Mouse (Mus musculus): ENCODE measurements around the gene Ftl1. TPM values are rescaled to one million over a fixed set of nuclear protein-coding genes. Genes with fewer than 3 reads are reported as not detected.

Ftl1 gene
- polyA plus RNA-seq, 1 experiment from 2014 or later, result 7,019 TPM

GRCm38 (mm10) chr7:45458748-45459563, 728 bp downstream of the Ftl1 start:
- Histone ChIP-seq H3K9ac (peak overlapping the region; percentile 95), H3K4me1 (replicated peaks) (peaks cover 40% of the 10 kb centered on the region), H3K9me3 (no peaks in the 10 kb centered on the region), H3K27me3 (no peaks in the 10 kb centered on the region), H3K4me2 (peak overlapping the region; percentile 98), H3K27ac (peak overlapping the region; percentile 97), H3K36me3 (peaks cover 60% of the 10 kb centered on the region), H3K4me3 (peak overlapping the region; percentile 86)
- ATAC-seq (ENCODE audit: low FRiP score), result peak; percentile 77
- WGBS, result under 1% methylated on average over 41 of the region's 43 CpGs

- no peak for ATAC-seq (ENCODE audit: low FRiP score)
- Histone ChIP-seq H3K4me2 (peak overlapping the region; percentile 98), H3K27me3 (no peaks in the 10 kb centered on the region), H3K4me3 (peak overlapping the region; percentile 86), H3K9ac (peak overlapping the region; percentile 95), H3K4me1 (replicated peaks) (peaks cover 40% of the 10 kb centered on the region), H3K9me3 (no peaks in the 10 kb centered on the region), H3K36me3 (peaks cover 54% of the 10 kb centered on the region), H3K27ac (peak overlapping the region; percentile 97)
- WGBS, result 71% methylated on average over 10 of the region's 10 CpGs
Measured at GRCm38 (mm10) chr7:45457204-45458060, 2.3 kb downstream of the Ftl1 start.

GRCm38 (mm10) chr7:45456721-45457203, 2.9 kb downstream of the Ftl1 start:
- peak overlapping the region; percentile 97 for H3K27ac ChIP-seq
- H3K4me3 ChIP-seq, result peak overlapping the region; percentile 86
- no peak for ATAC-seq (ENCODE audit: low FRiP score)
- H3K36me3 ChIP-seq, result peaks cover 57% of the 10 kb centered on the region
- H3K4me2 ChIP-seq, result peak overlapping the region; percentile 98
- no peaks in the 10 kb centered on the region for H3K27me3 ChIP-seq
- peak overlapping the region; percentile 95 for H3K9ac ChIP-seq
- 56% methylated on average over 9 of the region's 9 CpGs for WGBS
- peaks cover 37% of the 10 kb centered on the region for H3K4me1 ChIP-seq (replicated peaks)
- H3K9me3 ChIP-seq, result no peaks in the 10 kb centered on the region

- Histone ChIP-seq H3K4me2 (no peak overlapping the region), H3K27me3 (no peaks in the 10 kb centered on the region), H3K9ac (peak overlapping the region; percentile 95; the same call in 1 of the 2 replicates), H3K4me1 (replicated peaks) (peaks cover 32% of the 10 kb centered on the region), H3K4me3 (no peak overlapping the region), H3K27ac (peak overlapping the region; percentile 97), H3K36me3 (peaks cover 58% of the 10 kb centered on the region), H3K9me3 (no peaks in the 10 kb centered on the region)
- ATAC-seq (ENCODE audit: low FRiP score), result no peak
- 78% methylated on average over 13 of the region's 13 CpGs for WGBS
Measured at GRCm38 (mm10) chr7:45455932-45456696, 3.6 kb downstream of the Ftl1 start.

- 88% methylated on average over 15 of the region's 15 CpGs for WGBS
- Histone ChIP-seq H3K9me3 (no peaks in the 10 kb centered on the region), H3K4me1 (replicated peaks) (peaks cover 21% of the 10 kb centered on the region), H3K4me3 (no peak overlapping the region), H3K36me3 (peaks cover 60% of the 10 kb centered on the region), H3K4me2 (no peak overlapping the region), H3K27ac (no peak overlapping the region), H3K27me3 (no peaks in the 10 kb centered on the region), H3K9ac (no peak overlapping the region)
- ATAC-seq (ENCODE audit: low FRiP score), result no peak
Measured at GRCm38 (mm10) chr7:45454971-45455370, 4.7 kb downstream of the Ftl1 start.

- H3K4me3 ChIP-seq, result no peak overlapping the region
- peak overlapping the region; percentile 51; the same call in 1 of the 2 replicates for H3K9ac ChIP-seq
- no peak overlapping the region for H3K27ac ChIP-seq
- no peaks in the 10 kb centered on the region for H3K27me3 ChIP-seq
- peak; percentile 70 for ATAC-seq (ENCODE audit: low FRiP score)
- H3K4me1 ChIP-seq (replicated peaks), result peaks cover under 1% of the 10 kb centered on the region; the same call in 1 of the 2 replicates
- H3K4me2 ChIP-seq, result 0 out of 2 replicates have a peak overlapping the region, but pooled peaks have one; percentile 0
- H3K36me3 ChIP-seq, result peaks cover 60% of the 10 kb centered on the region
- 53% methylated on average over 23 of the region's 23 CpGs for WGBS
- no peaks in the 10 kb centered on the region for H3K9me3 ChIP-seq
Measured at GRCm38 (mm10) chr7:45451344-45451982, 8.2 kb downstream of the Ftl1 start.

- Histone ChIP-seq H3K27ac (no peak overlapping the region), H3K4me2 (no peak overlapping the region), H3K9me3 (no peaks in the 10 kb centered on the region), H3K4me3 (no peak overlapping the region), H3K4me1 (replicated peaks) (no peaks in the 10 kb centered on the region), H3K27me3 (no peaks in the 10 kb centered on the region), H3K36me3 (peaks cover 59% of the 10 kb centered on the region), H3K9ac (no peak overlapping the region)
- ATAC-seq (ENCODE audit: low FRiP score), result no peak
- WGBS, result 90% methylated on average over 1 of the region's 1 CpGs
Measured at GRCm38 (mm10) chr7:45449974-45450373, 9.7 kb downstream of the Ftl1 start.

- Histone ChIP-seq H3K27me3 (no peaks in the 10 kb centered on the region), H3K9me3 (no peaks in the 10 kb centered on the region), H3K4me3 (no peak overlapping the region), H3K4me1 (replicated peaks) (no peaks in the 10 kb centered on the region), H3K4me2 (no peak overlapping the region), H3K27ac (no peak overlapping the region), H3K36me3 (peaks cover 65% of the 10 kb centered on the region), H3K9ac (no peak overlapping the region)
- 33% methylated on average over 11 of the region's 11 CpGs for WGBS
- no peak for ATAC-seq (ENCODE audit: low FRiP score)
Measured at GRCm38 (mm10) chr7:45447325-45447990, 12.2 kb downstream of the Ftl1 start.

GRCm38 (mm10) chr7:45446589-45446988, 13.1 kb downstream of the Ftl1 start:
- Histone ChIP-seq H3K9me3 (no peaks in the 10 kb centered on the region), H3K4me3 (no peak overlapping the region), H3K27me3 (no peaks in the 10 kb centered on the region), H3K4me2 (no peak overlapping the region), H3K4me1 (replicated peaks) (no peaks in the 10 kb centered on the region), H3K36me3 (peaks cover 64% of the 10 kb centered on the region), H3K9ac (no peak overlapping the region), H3K27ac (no peak overlapping the region)
- ATAC-seq (ENCODE audit: low FRiP score), result no peak

GRCm38 (mm10) chr7:45443526-45444420, 15.9 kb downstream of the Ftl1 start:
- no peaks in the 10 kb centered on the region for H3K27me3 ChIP-seq
- no peak for ATAC-seq (ENCODE audit: low FRiP score)
- peaks cover 73% of the 10 kb centered on the region for H3K36me3 ChIP-seq
- 91% methylated on average over 22 of the region's 22 CpGs for WGBS
- H3K9me3 ChIP-seq, result no peaks in the 10 kb centered on the region
- no peak overlapping the region for H3K27ac ChIP-seq
- no peak overlapping the region for H3K4me3 ChIP-seq
- no peaks in the 10 kb centered on the region for H3K4me1 ChIP-seq (replicated peaks)
- H3K9ac ChIP-seq, result no peak overlapping the region
- no peak overlapping the region for H3K4me2 ChIP-seq

All from hindbrain, embryonic 13.5 days (tissue).